Mouse (Mus musculus): ENCODE data around the gene Cmtm2b. TPM values are rescaled to one million over a fixed set of nuclear protein-coding genes. Genes with fewer than 3 reads are reported as not detected.

The Cmtm2b gene
- total RNA-seq, 2 experiments from 2014 or later = not detected

GRCm38 (mm10) chr8:104374269-104374668 is 52.2 kb downstream of the Cmtm2b start:
- no peak for DNase-seq (ENCODE audit: extremely low spot score in 1 of 2, low spot score in 2 of 2)
- intact Hi-C loops (cut with DNase I) = no loop called here

DNA sequence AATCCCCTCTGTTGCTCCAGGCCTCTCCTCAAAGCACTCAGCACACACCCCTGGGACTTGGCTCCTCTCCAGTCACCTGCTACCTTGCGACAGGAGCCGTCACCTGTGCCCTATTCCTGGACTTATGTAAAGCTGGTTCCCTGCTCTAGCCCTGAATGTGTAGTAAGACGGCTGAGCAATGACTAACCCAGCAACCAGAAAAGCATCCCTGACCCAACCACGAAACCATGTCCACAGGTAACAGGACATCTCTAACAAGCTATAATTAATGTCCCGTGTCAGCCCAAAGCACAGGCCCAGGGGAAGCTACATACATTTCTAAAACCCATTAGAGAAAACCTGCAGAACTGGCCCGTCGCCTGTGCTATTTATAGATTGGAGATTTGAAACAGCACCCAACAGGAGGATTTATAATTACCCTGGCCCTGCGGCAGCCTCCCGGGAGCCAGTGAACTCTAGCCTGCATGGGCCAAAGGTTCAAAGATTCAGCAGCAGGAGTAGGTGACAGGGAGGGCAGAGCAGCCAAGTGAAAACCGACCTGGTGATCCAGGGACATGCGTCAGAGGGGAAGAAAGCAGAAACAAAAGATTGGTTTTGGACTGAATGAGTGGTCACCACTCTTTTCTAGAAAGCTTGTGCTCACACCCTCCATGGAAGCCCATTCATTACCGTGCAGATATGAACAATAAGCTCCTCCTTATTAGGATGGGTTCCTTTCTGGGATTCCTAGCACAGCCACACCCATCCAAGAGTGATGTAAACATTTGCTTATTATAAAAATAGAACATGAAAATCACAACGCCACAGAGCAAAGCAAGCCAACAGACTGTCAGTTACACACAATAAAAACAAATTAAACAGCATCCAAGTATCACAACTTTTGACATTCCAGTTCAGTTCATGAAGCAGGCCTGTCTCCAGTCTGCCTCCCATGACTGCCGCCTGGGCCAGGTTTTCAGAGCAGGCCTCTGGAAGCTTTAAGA is 53.1 kb downstream of the Cmtm2b start:
- DNase-seq (ENCODE audit: extremely low spot score in 1 of 2, low spot score in 2 of 2) = no peak
- intact Hi-C loops (cut with DNase I) = no loop called here

DNA sequence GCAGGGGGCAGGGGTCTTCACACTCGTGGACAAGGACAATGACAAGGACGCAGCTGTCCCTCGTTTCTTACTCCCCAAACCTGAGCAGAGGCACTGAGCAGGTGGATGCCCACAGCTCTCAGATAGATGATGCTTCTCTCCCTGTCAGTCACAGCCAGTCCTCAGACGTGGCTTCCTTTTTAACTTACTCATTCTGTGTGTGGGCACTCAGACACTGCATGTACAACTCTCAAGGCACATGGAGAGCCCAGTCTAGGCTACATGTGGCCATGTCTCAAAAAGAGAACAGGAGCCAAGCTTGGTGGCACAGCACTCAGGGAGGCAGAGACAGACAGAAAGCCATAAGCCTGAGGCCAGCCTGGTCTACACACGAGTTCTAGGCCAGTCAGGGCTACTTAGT is 53.9 kb downstream of the Cmtm2b start:
- intact Hi-C loops (cut with DNase I) = no loop called here
- no peak for DNase-seq (ENCODE audit: extremely low spot score in 1 of 2, low spot score in 2 of 2)

GRCm38 (mm10) chr8:104376669-104377068 is 54.6 kb downstream of the Cmtm2b start:
- DNase-seq (ENCODE audit: extremely low spot score in 1 of 2, low spot score in 2 of 2) = no peak
- intact Hi-C loops (cut with DNase I) = no loop called here

DNA sequence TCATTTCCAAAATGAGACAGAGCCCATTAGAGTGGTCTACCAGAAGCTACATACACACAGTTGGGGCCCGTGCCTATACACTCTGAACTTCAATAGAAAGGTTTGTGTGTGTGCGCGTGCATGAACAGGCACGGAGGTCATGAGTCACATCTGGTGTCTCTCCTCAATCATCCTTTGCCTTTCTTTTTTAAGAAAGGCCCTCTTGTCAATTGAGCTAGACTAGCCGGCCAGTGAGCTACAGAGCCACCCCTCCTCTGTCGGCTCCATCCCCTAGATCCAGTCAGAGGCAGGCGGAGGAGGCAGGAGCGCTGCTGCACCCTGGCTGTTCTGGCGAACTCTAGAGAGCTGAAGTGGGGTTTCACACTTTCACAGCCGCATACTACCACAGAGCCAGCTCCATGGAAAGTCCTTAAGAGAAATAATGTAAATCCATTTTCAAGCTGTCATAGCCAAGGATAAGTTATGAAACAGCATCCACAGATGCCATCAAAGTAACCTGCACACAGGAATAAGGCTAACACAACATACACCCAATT is 57.3 kb downstream of the Cmtm2b start:
- DNase-seq (ENCODE audit: extremely low spot score in 1 of 2, low spot score in 2 of 2) = no peak
- intact Hi-C loops (cut with DNase I) = no loop called here

DNA sequence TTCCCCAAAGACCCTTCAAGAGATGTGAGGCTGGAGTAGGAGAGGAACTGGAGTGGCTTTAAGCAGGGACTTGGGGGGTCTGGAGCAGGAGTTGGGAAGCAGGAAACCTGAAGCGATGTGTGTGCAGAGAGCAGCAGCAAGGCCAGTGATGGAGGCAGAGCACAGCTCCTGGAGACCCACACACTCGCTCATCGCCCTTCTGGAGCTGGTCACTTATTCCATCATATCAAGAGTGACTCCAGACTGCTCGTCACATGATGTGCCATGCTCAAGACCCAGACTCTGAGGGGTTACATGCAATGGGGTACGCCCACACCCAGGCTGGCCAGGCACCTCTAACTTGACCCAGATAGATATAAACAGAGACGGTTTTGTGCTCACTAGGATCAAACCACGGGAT is 58.2 kb downstream of the Cmtm2b start:
- intact Hi-C loops (cut with DNase I) = no loop called here
- no peak for DNase-seq (ENCODE audit: extremely low spot score in 1 of 2, low spot score in 2 of 2)

Other genes starting within 250 kb of the Cmtm2b start
- 10 to 100 TPM; 16.8 to 19.1 TPM for gene Cdh5, start 220.6 kb upstream of the Cmtm2b start, total RNA-seq (2021)
- gene Bean1, start 151.8 kb upstream of the Cmtm2b start, total RNA-seq (2021) = 10 to 100 TPM; 26.1 to 27.9 TPM
- gene Tk2, start 73.7 kb upstream of the Cmtm2b start, total RNA-seq (2021) = 10 to 100 TPM; 40.6 to 41.1 TPM
- 10 to 100 TPM; 12.5 to 13.0 TPM for gene Cklf, start 71.4 kb upstream of the Cmtm2b start, total RNA-seq (2021)
- not detected for gene Cmtm2a, start 29.0 kb upstream of the Cmtm2b start, total RNA-seq (2021)
- gene Gm45711, start 12.1 kb upstream of the Cmtm2b start, total RNA-seq (2021) = not detected
- not detected for gene Cmtm1, start 12.1 kb upstream of the Cmtm2b start, total RNA-seq (2021)
- not detected for gene Gm11020, start 663 bp upstream of the Cmtm2b start, total RNA-seq (2021)
- 10 to 100 TPM; 13.2 to 22.8 TPM for gene Cmtm3, start 17.2 kb downstream of the Cmtm2b start, total RNA-seq (2021)
- gene Cmtm4, start 73.6 kb downstream of the Cmtm2b start, total RNA-seq (2021) = 10 to 100 TPM; 67.5 to 72.2 TPM
- 100 to 1,000 TPM; 204 to 207 TPM for gene Dync1li2, start 120.8 kb downstream of the Cmtm2b start, total RNA-seq (2021)
- gene Terb1, start 187.7 kb downstream of the Cmtm2b start, total RNA-seq (2021) = 1 to 10 TPM in 1 of 2 experiments, under 1 TPM in 1; 0.93 to 1.2 TPM
- gene Nae1, start 212.4 kb downstream of the Cmtm2b start, total RNA-seq (2021) = 10 to 100 TPM; 48.8 to 50.7 TPM
- 10 to 100 TPM; 17.0 to 18.6 TPM for gene Car7, start 212.5 kb downstream of the Cmtm2b start, total RNA-seq (2021)